Mouse (Mus musculus) forebrain, embryonic 16.5 days (tissue): ENCODE measurements around the gene B3galt4. TPM values are rescaled to one million over a fixed set of nuclear protein-coding genes. Genes with fewer than 3 reads are reported as not detected.

Experiments used
- ATAC-seq: fragments of 200-750 bp; cut with Nextera tagmentation; 2 replicates; pipeline ENCODE4 v1.8.0; 2017; ENCODE audit warnings: mild to moderate bottlenecking, moderate library complexity
- H3K27ac ChIP-seq: fragments of 300-500 bp; sonication (generic); 2 replicates; pipeline ENCODE4 v1.5.1; 2014; ENCODE audit warnings: low read length, control low read depth
- H3K27me3 ChIP-seq: fragments of 300-500 bp; sonication (generic); replicated peaks from 2 replicates; pipeline ENCODE4 v1.6.1; 2014; ENCODE audit warnings: low read length; ENCODE audit not compliant: control insufficient read depth, insufficient read depth
- H3K36me3 ChIP-seq: fragments of 300-500 bp; sonication (generic); 2 replicates; pipeline ENCODE4 v1.6.1; 2014; ENCODE audit not compliant: control insufficient read depth, insufficient read depth
- H3K4me1 ChIP-seq: fragments of 300-500 bp; sonication (generic); replicated peaks from 2 replicates; pipeline ENCODE4 v1.6.1; 2014; ENCODE audit warnings: low read length; ENCODE audit not compliant: control insufficient read depth, insufficient read depth
- H3K4me2 ChIP-seq: fragments of 300-500 bp; sonication (generic); 2 replicates; pipeline ENCODE4 v1.6.1; 2014; ENCODE audit warnings: mild to moderate bottlenecking, low read length, control low read depth
- H3K4me3 ChIP-seq: fragments of 300-500 bp; sonication (generic); replicated peaks from 2 replicates; pipeline ENCODE4 v1.5.1; 2014; ENCODE audit warnings: mild to moderate bottlenecking, low read length, control low read depth
- H3K9ac ChIP-seq: fragments of 300-500 bp; sonication (generic); replicated peaks from 2 replicates; pipeline ENCODE4 v1.6.1; 2014; ENCODE audit warnings: low read depth, low read length, control low read depth
- H3K9me3 ChIP-seq: fragments of 300-500 bp; sonication (generic); 2 replicates; pipeline ENCODE4 v1.6.1; 2016; ENCODE audit warnings: low read length; ENCODE audit not compliant: control insufficient read depth
- WGBS: fragments of 180-500 bp; shearing (Covaris S2); extraction: QIAGEN DNeasy Blood & Tissue Kit; methylation state at CpG from one replicate; pipeline ENCODE4 v1.1.7; 2014; 5-methylcytosine and 5-hydroxymethylcytosine counted together
- polyA plus RNA-seq: library from polyadenylated mRNA; unstranded; fragments of >200 nt; fragmentation: Nextera tagmentation; extraction: Ambion mirVana; gene quantifications from 2 replicates; pipeline ENCODE4 v1.2.1, GENCODE M21; 2015

Gene B3galt4
- polyA plus RNA-seq, 1 experiment from 2014 or later = 13.2 TPM

DNA sequence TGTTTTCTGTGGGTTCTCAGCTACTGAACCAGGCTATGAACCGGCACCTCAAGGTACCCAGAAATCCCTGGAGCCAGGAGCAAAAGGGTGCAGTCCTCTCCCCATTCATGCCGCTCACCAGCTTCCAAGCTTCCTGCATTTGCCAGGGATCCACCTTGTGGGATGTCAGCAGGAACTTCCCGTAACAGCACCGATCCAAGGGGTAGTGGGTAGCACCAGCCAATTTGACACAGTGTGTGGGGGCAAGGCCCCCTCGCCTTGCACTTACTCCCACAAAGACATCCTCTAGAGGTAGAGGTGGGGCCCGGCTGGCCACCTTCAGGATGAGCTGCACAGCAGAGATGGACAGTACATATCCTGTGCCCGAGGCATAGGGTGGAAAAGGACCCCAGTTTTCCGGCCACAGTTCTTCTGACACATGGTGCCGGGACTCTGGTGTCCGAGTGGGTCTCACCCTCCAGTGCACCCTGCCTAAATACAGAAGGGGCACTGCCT, 1.1 kb downstream of the B3galt4 start:
- Histone ChIP-seq H3K36me3 (peaks cover 16% of the 10 kb centered on the region), H3K4me3 (peak overlapping the region; percentile 57), H3K4me1 (peaks cover 45% of the 10 kb centered on the region), H3K9ac (peak overlapping the region; percentile 81), H3K4me2 (peak overlapping the region; percentile 91), H3K9me3 (no peaks in the 10 kb centered on the region), H3K27me3 (no peaks in the 10 kb centered on the region), H3K27ac (no peak overlapping the region; the same call in 1 of the 2 replicates)
- no peak for ATAC-seq
- 81% methylated on average over 10 of the region's 10 CpGs for WGBS

- no peak overlapping the region for H3K4me3 ChIP-seq
- no peak for ATAC-seq
- H3K36me3 ChIP-seq = peaks cover 21% of the 10 kb centered on the region
- peaks cover 36% of the 10 kb centered on the region for H3K4me1 ChIP-seq
- H3K27ac ChIP-seq = no peak overlapping the region
- H3K27me3 ChIP-seq = no peaks in the 10 kb centered on the region
- H3K9ac ChIP-seq = no peak overlapping the region
- H3K4me2 ChIP-seq = no peak overlapping the region
- WGBS = 92% methylated on average over 19 of the region's 19 CpGs
- no peaks in the 10 kb centered on the region for H3K9me3 ChIP-seq
Measured at GRCm38 (mm10) chr17:33948905-33949537, 2.3 kb downstream of the B3galt4 start.

- Histone ChIP-seq H3K27ac (no peak overlapping the region), H3K9ac (no peak overlapping the region), H3K4me1 (peaks cover 29% of the 10 kb centered on the region), H3K4me2 (no peak overlapping the region), H3K27me3 (no peaks in the 10 kb centered on the region), H3K36me3 (peaks cover 24% of the 10 kb centered on the region), H3K9me3 (no peaks in the 10 kb centered on the region), H3K4me3 (no peak overlapping the region)
- ATAC-seq = no peak
- WGBS = 88% methylated on average over 22 of the region's 22 CpGs
Measured at GRCm38 (mm10) chr17:33948090-33948904, 3.0 kb downstream of the B3galt4 start.

- Histone ChIP-seq H3K4me2 (no peak overlapping the region), H3K9ac (no peak overlapping the region), H3K4me3 (no peak overlapping the region), H3K9me3 (no peaks in the 10 kb centered on the region), H3K27ac (no peak overlapping the region), H3K36me3 (peaks cover 21% of the 10 kb centered on the region), H3K27me3 (no peaks in the 10 kb centered on the region), H3K4me1 (peaks cover 22% of the 10 kb centered on the region)
- WGBS = 90% methylated on average over 10 of the region's 10 CpGs
- no peak for ATAC-seq
Measured at GRCm38 (mm10) chr17:33947430-33948089, 3.7 kb downstream of the B3galt4 start.

- Histone ChIP-seq H3K9ac (no peak overlapping the region), H3K4me1 (peaks cover 18% of the 10 kb centered on the region), H3K36me3 (peaks cover 17% of the 10 kb centered on the region), H3K9me3 (no peaks in the 10 kb centered on the region), H3K4me3 (no peak overlapping the region), H3K27ac (no peak overlapping the region), H3K4me2 (no peak overlapping the region), H3K27me3 (no peaks in the 10 kb centered on the region)
- no peak for ATAC-seq
- 95% methylated on average over 15 of the region's 15 CpGs for WGBS
Measured at GRCm38 (mm10) chr17:33943454-33943853, 7.8 kb downstream of the B3galt4 start.

GRCm38 (mm10) chr17:33941381-33941780, 9.9 kb downstream of the B3galt4 start:
- WGBS = 60% methylated on average over 19 of the region's 19 CpGs
- Histone ChIP-seq H3K4me1 (peaks cover 18% of the 10 kb centered on the region), H3K4me2 (peak overlapping the region; percentile 90), H3K4me3 (peak overlapping the region; percentile 74), H3K9ac (peak overlapping the region; percentile 65; the same call in 1 of the 2 replicates), H3K27ac (no peak overlapping the region), H3K36me3 (peaks cover 14% of the 10 kb centered on the region), H3K9me3 (no peaks in the 10 kb centered on the region), H3K27me3 (no peaks in the 10 kb centered on the region)
- ATAC-seq = no peak

GRCm38 (mm10) chr17:33940981-33941380, 10.3 kb downstream of the B3galt4 start:
- H3K27ac ChIP-seq = no peak overlapping the region
- H3K4me1 ChIP-seq = peaks cover 18% of the 10 kb centered on the region
- no peak for ATAC-seq
- H3K4me3 ChIP-seq = peak overlapping the region; percentile 74
- peak overlapping the region; percentile 65 for H3K9ac ChIP-seq
- 2% methylated on average over 26 of the region's 26 CpGs for WGBS
- no peaks in the 10 kb centered on the region for H3K9me3 ChIP-seq
- peaks cover 11% of the 10 kb centered on the region; the same call in 1 of the 2 replicates for H3K36me3 ChIP-seq
- H3K4me2 ChIP-seq = peak overlapping the region; percentile 90
- no peaks in the 10 kb centered on the region for H3K27me3 ChIP-seq

- Histone ChIP-seq H3K9me3 (no peaks in the 10 kb centered on the region), H3K4me2 (peak within 1 kb of the TSS; percentile 90), H3K4me1 (peaks cover 18% of the 10 kb centered on the region), H3K4me3 (peak within 1 kb of the TSS; percentile 74), H3K36me3 (peaks cover 12% of the 10 kb centered on the region; the same call in 1 of the 2 replicates), H3K9ac (peak within 1 kb of the TSS; percentile 65), H3K27me3 (no peaks in the 10 kb centered on the region), H3K27ac (no peak within 1 kb of the TSS; the same call in 1 of the 2 replicates)
- 0% methylated on average over 36 of the region's 36 CpGs for WGBS
- ATAC-seq = peak; percentile 93
Measured at GRCm38 (mm10) chr17:33940206-33940805, 11.0 kb downstream of the B3galt4 start, which contains the start of the genes Pfdn6 and Wdr46. Gene Pfdn6 (minus strand): TSS chr17:33940343. Gene Wdr46 (plus strand): TSS chr17:33940660.
